Mouse (Mus musculus) layer of hippocampus, adult 9-10 months (tissue): ENCODE results near the gene Mtap.

Source experiments
- DNase-seq: peaks from one replicate; pipeline ENCODE4 v3.0.0; 2022; ENCODE audit warnings: low spot score

Gene Mtap

GRCm38 (mm10) chr4:89136906-89137541, at the start of gene Mtap:
TSS of gene Mtap (plus strand) at chr4:89137122.
- peak; percentile 32 for DNase-seq

DNA sequence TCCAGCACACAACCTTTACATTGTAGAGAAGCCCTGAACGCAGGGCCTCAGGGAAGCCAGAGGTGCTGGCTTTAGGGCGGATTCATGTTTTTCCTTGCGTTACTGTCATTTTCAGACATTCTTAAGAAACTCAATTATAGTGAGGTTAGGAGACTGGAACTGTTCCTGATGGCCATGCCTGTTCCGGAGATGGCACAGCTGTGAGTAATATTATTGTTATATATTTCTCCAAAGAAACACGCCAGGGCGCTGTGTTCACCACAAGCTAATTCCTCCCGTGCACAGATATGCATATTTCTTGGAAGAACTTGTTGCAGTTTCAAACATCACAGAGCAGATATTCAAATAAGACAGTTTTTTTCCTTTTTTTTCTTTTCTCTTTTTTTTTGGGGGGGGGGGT, 47.8 kb upstream of the Mtap start:
- DNase-seq: no peak

GRCm38 (mm10) chr4:89090217-89090616, 46.7 kb upstream of the Mtap start:
- no peak for DNase-seq

DNA sequence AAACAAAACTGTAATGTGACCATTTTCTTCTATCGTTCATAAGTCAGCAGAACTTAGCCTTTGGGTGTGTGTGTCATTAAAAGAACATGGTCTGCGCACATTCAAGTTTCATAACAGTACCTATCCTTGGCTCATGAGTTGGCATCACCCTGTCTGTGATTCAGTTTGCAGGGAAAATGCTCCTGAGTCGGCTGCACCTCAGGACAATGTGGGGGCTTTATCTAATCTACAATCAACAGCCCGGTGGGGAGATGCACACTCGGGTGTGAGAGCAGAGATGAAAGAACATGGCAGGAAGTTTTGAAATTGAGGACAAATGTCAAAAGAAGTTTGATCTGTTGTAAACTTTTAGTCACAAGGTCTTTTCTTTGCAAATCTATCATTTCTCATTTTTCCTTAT, 44.8 kb upstream of the Mtap start:
- DNase-seq: no peak

GRCm38 (mm10) chr4:89094773-89095172, 42.1 kb upstream of the Mtap start:
- no peak for DNase-seq

GRCm38 (mm10) chr4:89098261-89098660, 38.7 kb upstream of the Mtap start:
- DNase-seq: no peak

DNA sequence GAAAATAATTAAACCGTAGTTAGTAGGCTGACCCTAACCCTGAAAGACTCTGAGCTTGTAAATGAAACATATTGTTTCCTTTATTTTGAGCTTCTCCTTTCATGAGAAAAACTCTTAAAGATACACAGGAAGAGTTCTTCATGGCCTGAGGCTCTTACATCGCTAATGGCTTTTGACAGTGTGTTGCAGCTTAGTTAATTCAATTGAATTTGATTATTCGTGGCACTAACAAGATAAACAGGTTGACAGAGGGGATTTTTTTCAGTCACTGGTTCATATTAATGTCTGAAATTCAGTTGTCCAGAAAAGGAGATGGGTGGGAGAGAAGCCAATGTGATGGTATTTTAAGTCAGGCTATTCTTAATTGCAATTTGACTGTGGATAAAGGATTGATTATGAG, 35.6 kb upstream of the Mtap start:
- no peak for DNase-seq

GRCm38 (mm10) chr4:89102283-89102682, 34.6 kb upstream of the Mtap start:
- no peak for DNase-seq

DNA sequence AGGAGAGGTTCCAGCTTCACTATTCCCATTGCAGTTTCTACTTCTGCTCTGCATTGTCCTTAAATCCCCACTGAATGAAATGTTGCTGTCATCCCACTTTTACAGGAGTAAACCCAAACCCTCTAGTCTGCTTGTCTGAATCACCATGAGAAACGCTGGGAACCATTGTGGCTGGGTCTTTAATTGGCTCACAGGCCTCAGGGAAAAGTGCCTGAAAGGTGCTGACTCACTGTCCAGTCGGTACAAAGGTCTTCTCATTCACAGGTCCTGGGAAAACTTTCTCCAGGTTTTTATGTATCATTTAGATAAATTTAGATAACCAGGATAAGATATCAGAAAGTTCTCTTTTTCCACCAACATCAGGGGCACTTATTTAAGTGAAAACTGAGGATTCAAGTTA, 31.4 kb upstream of the Mtap start:
- DNase-seq: no peak

GRCm38 (mm10) chr4:89106505-89106904, 30.4 kb upstream of the Mtap start:
- DNase-seq: no peak

- DNase-seq: no peak
Observed at GRCm38 (mm10) chr4:89112168-89112710, 24.7 kb upstream of the Mtap start.

GRCm38 (mm10) chr4:89112782-89113181, 24.1 kb upstream of the Mtap start:
- no peak for DNase-seq

DNA sequence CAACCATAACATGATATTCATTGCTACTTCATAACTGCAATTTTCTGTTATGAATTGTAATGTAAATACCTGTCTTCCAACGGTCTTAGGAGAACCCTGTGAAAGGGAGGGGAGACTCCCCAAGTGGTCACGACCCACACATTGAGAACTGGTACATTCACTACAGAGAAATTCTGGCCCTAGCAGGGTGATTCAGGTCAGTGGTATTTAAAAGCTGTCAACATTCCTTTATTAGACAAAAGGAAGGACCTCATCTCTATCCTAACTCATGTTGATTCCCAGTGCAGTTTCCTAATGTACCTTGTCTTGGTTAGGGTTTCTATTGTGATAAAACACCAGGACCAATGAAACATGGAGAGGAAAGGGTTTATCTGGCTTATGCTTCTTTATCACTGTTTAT, 20.9 kb upstream of the Mtap start:
- DNase-seq: no peak

DNA sequence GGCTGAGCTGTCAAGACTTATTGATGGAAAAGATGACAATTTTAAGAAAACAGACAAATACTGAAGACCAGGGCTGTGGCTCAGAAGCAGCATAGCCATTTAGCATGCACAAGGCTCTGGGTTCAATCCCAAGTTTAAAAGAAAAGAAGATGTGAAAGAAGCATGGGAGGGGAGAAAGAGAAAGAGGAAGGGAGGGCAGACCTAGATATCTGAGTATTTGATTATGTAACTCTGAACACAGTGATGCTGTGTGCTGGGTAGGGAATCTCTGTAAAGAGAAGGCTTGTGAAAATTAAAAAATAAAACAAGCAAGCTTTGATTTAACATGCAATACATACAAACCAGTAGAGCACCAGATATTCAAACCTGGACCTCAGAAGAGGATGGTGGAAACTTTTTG, 17.0 kb upstream of the Mtap start:
- no peak for DNase-seq

- DNase-seq: no peak
Observed at GRCm38 (mm10) chr4:89120353-89120752, 16.6 kb upstream of the Mtap start.

GRCm38 (mm10) chr4:89123446-89124243, 13.3 kb upstream of the Mtap start:
- no peak for DNase-seq

DNA sequence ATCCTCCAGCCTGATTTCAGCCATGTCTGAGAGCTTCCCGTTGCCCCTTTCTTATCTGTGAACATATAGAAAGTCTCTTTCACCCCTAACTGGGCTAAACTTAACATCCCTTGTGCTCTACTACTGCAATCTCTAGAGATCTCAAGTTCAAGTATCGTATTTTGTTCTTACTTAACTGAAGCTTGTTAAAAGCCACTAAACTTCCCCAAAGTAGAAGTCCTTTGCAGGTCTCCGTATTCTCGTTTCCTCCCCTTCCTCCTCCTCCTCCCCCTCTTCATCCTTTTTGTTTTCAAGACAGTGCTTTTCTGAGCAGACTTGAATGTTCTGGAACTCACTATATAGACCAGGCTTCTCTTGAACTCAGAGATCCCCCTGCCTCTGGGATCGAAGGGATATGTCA, 9.2 kb upstream of the Mtap start:
- DNase-seq: no peak

DNA sequence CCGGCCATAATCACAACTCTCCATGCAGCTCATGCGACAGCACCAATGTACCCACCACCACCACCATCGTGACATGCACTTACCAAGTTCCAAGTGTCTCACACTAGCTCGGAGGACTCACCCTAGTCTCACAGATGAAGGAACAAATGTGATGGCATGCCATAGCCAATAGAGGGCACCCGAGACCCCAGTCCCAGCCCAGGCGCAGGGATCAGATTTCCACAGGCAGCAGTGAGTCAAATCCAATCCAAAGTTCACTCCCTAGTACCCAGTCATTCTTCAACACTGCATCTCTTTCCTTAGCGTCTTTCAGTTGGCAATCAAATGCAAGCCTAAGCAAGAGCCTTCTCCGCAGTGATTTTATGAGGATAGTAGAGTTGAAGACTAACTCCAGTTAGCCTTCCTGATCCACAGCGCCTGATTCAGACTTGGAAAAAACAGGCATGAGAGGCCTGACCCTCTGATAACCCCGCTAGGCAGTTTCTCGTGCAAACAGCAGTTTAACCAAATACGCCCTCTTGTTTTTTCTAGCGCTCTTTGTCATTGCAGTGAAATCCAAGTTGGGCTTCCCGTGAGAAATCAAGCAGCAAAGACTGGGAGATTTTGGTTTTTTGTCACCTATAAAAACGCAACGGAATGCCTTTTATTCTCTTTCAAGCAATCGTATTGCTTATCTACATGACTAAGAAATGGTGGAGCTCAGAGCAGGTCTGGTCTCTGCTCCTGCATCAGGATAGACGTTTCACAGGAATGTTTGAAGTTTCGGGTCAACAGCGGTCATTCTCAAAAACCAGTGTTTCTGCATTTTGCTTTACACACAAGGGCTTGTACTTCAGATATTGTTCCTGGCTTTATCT, 8.6 kb upstream of the Mtap start:
- DNase-seq: no peak

DNA sequence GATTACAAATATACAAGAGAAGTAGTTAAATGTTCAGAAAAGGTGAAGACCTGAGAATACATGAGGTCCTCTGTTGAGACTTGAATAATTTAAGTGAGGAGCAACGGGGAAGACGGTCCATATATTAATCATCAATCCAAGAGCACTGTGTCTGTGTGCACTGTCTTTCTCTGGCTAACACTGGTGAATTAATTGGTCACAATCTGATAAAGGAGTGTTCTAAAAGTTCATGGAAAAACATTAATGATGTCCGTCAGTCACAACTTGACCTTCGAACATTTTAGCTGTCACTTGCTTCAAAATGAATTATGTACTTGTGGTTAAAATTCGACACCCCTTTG, 8.0 kb upstream of the Mtap start:
- DNase-seq: no peak

GRCm38 (mm10) chr4:89129311-89129913, 7.5 kb upstream of the Mtap start:
- DNase-seq: peak; percentile 70

DNA sequence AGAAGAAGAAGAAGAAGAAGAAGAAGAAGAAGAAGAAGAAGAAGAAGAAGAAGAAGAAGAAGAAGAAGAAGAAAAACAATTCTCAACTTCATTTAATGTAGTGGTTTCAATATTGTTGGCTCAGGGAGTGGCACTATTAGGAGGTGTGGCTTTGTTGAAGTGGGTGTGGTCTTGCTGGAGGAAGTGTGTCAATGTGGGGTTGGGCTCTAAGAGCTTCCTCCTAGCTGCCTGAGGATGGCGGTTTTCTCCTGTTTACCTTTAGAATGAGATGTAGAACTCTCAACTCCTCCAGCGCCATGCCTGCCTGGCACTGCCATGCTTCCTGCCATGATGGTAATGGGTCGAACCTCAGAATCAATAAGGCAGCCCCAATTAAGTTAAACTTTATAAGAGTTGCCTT, 5.1 kb upstream of the Mtap start:
- no peak for DNase-seq

DNA sequence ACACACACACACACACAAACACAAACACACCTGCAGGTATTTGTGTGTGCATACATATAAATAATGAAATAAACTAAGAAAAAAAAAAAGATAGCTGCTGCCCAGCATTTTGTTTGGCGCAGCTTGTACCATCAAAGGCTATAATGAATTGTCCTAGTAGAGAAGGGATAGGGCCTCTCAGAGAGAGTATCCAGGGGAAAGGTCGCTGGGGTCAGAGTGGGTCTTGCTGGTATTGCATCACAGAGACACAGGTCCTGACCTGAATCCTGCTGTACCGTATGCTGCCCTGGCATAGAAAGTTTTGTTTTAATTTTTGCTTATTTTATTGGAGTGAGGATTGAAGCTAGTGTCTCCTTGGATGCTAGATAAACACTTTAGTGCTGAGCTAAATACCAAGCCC, 566 bp upstream of the Mtap start:
- DNase-seq: no peak
